Mouse (Mus musculus): ENCODE data around the gene Ina. TPM values are rescaled to one million over a fixed set of nuclear protein-coding genes. Genes with fewer than 3 reads are reported as not detected.
A peak's percentile ranks its signal among the peaks of the same experiment; 100 is the strongest.
"Not testable (repeated sequence)": the region's sequence is repeated elsewhere in the genome, so short reads cannot be mapped to it uniquely, and the experiment has no call there.

Gene Ina
- polyA plus RNA-seq, 1 experiment: 0.35 TPM

GRCm38 (mm10) chr19:46984726-46985622 is 29.5 kb upstream of the Ina start:
- Histone ChIP-seq H3K4me1 (ENCODE audit: control insufficient read depth, insufficient read depth, low read length) (no peaks in the 10 kb centered on the region), H3K4me3 (ENCODE audit: control insufficient read depth, low read depth, low read length) (no peak overlapping the region), H3K27ac (ENCODE audit: control insufficient read depth, insufficient read depth, low read depth, low read length) (no peak overlapping the region), H3K27me3 (ENCODE audit: control insufficient read depth, insufficient read depth, low read length) (no peaks in the 10 kb centered on the region), H3K36me3 (ENCODE audit: control insufficient read depth, insufficient read depth, low read length) (no peaks in the 10 kb centered on the region)
- TF ChIP-seq CTCF (IDR thresholded peaks at IDR 0.05; ENCODE audit: control insufficient read depth, insufficient read depth, insufficient replicate concordance, low read depth, low read length) (no peak), POLR2A (IDR thresholded peaks at IDR 0.05; ENCODE audit: control insufficient read depth, low read depth, low read length) (no peak)

- no peaks in the 10 kb centered on the region for H3K4me1 ChIP-seq (ENCODE audit: control insufficient read depth, insufficient read depth, low read length)
- no peak overlapping the region for H3K27ac ChIP-seq (ENCODE audit: control insufficient read depth, insufficient read depth, low read depth, low read length)
- H3K36me3 ChIP-seq (ENCODE audit: control insufficient read depth, insufficient read depth, low read length): no peaks in the 10 kb centered on the region
- no peaks in the 10 kb centered on the region for H3K27me3 ChIP-seq (ENCODE audit: control insufficient read depth, insufficient read depth, low read length)
- H3K4me3 ChIP-seq (ENCODE audit: control insufficient read depth, low read depth, low read length): no peak overlapping the region
- TF ChIP-seq CTCF (IDR thresholded peaks at IDR 0.05; ENCODE audit: control insufficient read depth, insufficient read depth, insufficient replicate concordance, low read depth, low read length) (no peak), POLR2A (IDR thresholded peaks at IDR 0.05; ENCODE audit: control insufficient read depth, low read depth, low read length) (no peak)
Measured at GRCm38 (mm10) chr19:46987646-46988045, 26.9 kb upstream of the Ina start.

- Histone ChIP-seq H3K4me3 (ENCODE audit: control insufficient read depth, low read depth, low read length) (no peak overlapping the region), H3K36me3 (ENCODE audit: control insufficient read depth, insufficient read depth, low read length) (no peaks in the 10 kb centered on the region), H3K4me1 (ENCODE audit: control insufficient read depth, insufficient read depth, low read length) (no peaks in the 10 kb centered on the region), H3K27me3 (ENCODE audit: control insufficient read depth, insufficient read depth, low read length) (no peaks in the 10 kb centered on the region), H3K27ac (ENCODE audit: control insufficient read depth, insufficient read depth, low read depth, low read length) (no peak overlapping the region)
- no peak for TF ChIP-seq CTCF (IDR thresholded peaks at IDR 0.05; ENCODE audit: control insufficient read depth, insufficient read depth, insufficient replicate concordance, low read depth, low read length)
Measured at GRCm38 (mm10) chr19:46988231-46989087, 26.0 kb upstream of the Ina start.

- no peak overlapping the region for H3K27ac ChIP-seq (ENCODE audit: control insufficient read depth, insufficient read depth, low read depth, low read length)
- TF ChIP-seq POLR2A (IDR thresholded peaks at IDR 0.05; ENCODE audit: control insufficient read depth, low read depth, low read length): no peak
- no peak for TF ChIP-seq CTCF (IDR thresholded peaks at IDR 0.05; ENCODE audit: control insufficient read depth, insufficient read depth, insufficient replicate concordance, low read depth, low read length)
- H3K36me3 ChIP-seq (ENCODE audit: control insufficient read depth, insufficient read depth, low read length): no peaks in the 10 kb centered on the region
- H3K4me3 ChIP-seq (ENCODE audit: control insufficient read depth, low read depth, low read length): no peak overlapping the region
- H3K27me3 ChIP-seq (ENCODE audit: control insufficient read depth, insufficient read depth, low read length): no peaks in the 10 kb centered on the region
- H3K4me1 ChIP-seq (ENCODE audit: control insufficient read depth, insufficient read depth, low read length): no peaks in the 10 kb centered on the region
Measured at GRCm38 (mm10) chr19:46989479-46990152, 24.9 kb upstream of the Ina start.

GRCm38 (mm10) chr19:46990153-46990518 is 24.4 kb upstream of the Ina start:
- Histone ChIP-seq H3K27me3 (ENCODE audit: control insufficient read depth, insufficient read depth, low read length) (no peaks in the 10 kb centered on the region), H3K4me1 (ENCODE audit: control insufficient read depth, insufficient read depth, low read length) (no peaks in the 10 kb centered on the region), H3K27ac (ENCODE audit: control insufficient read depth, insufficient read depth, low read depth, low read length) (no peak overlapping the region), H3K4me3 (ENCODE audit: control insufficient read depth, low read depth, low read length) (no peak overlapping the region), H3K36me3 (ENCODE audit: control insufficient read depth, insufficient read depth, low read length) (no peaks in the 10 kb centered on the region)
- no peak for TF ChIP-seq CTCF (IDR thresholded peaks at IDR 0.05; ENCODE audit: control insufficient read depth, insufficient read depth, insufficient replicate concordance, low read depth, low read length)
- TF ChIP-seq POLR2A (IDR thresholded peaks at IDR 0.05; ENCODE audit: control insufficient read depth, low read depth, low read length): no peak

- H3K27ac ChIP-seq (ENCODE audit: control insufficient read depth, insufficient read depth, low read depth, low read length); H3K4me1 ChIP-seq (ENCODE audit: control insufficient read depth, insufficient read depth, low read length); H3K27me3 ChIP-seq (ENCODE audit: control insufficient read depth, insufficient read depth, low read length); H3K36me3 ChIP-seq (ENCODE audit: control insufficient read depth, insufficient read depth, low read length); H3K4me3 ChIP-seq (ENCODE audit: control insufficient read depth, low read depth, low read length): not testable (repeated sequence)
Measured at GRCm38 (mm10) chr19:46990625-46991024, 23.9 kb upstream of the Ina start.

- Histone ChIP-seq H3K27ac (ENCODE audit: control insufficient read depth, insufficient read depth, low read depth, low read length) (no peak overlapping the region), H3K4me1 (ENCODE audit: control insufficient read depth, insufficient read depth, low read length) (no peaks in the 10 kb centered on the region), H3K4me3 (ENCODE audit: control insufficient read depth, low read depth, low read length) (no peak overlapping the region), H3K36me3 (ENCODE audit: control insufficient read depth, insufficient read depth, low read length) (no peaks in the 10 kb centered on the region), H3K27me3 (ENCODE audit: control insufficient read depth, insufficient read depth, low read length) (no peaks in the 10 kb centered on the region)
- TF ChIP-seq POLR2A (IDR thresholded peaks at IDR 0.05; ENCODE audit: control insufficient read depth, low read depth, low read length) (no peak), CTCF (IDR thresholded peaks at IDR 0.05; ENCODE audit: control insufficient read depth, insufficient read depth, insufficient replicate concordance, low read depth, low read length) (peak; percentile 85)
Measured at GRCm38 (mm10) chr19:46991145-46991544, 23.4 kb upstream of the Ina start.

- not testable (repeated sequence) for H3K27me3 ChIP-seq (ENCODE audit: control insufficient read depth, insufficient read depth, low read length); H3K4me3 ChIP-seq (ENCODE audit: control insufficient read depth, low read depth, low read length); H3K4me1 ChIP-seq (ENCODE audit: control insufficient read depth, insufficient read depth, low read length); H3K27ac ChIP-seq (ENCODE audit: control insufficient read depth, insufficient read depth, low read depth, low read length); H3K36me3 ChIP-seq (ENCODE audit: control insufficient read depth, insufficient read depth, low read length)
Measured at GRCm38 (mm10) chr19:46992329-46992728, 22.2 kb upstream of the Ina start.
